Mouse (Mus musculus): ENCODE measurements around the gene Dusp21.

Dusp21 gene

DNA sequence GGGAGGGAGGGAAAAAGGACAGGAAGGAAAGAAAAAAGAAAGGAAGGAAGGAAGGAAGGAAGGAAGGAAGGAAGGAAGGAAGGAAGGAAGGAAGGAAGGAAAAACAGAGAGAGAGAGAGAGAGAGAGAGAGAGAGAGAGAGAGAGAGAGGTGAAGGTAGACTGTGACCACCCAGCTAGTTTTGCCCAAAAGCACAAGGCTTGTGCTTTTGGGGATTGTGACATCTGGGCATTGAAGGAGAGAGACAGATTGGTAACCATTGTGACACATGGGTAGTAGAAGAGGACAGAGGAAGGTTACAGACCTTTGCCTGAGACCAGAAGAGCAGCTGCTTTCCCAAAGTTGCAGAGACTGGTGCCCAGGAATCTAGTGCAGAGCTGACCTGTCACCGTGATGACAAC is at the start of gene Dusp21:
Dusp21 (plus strand) TSS at position 301 of the 400 bp plus-strand sequence.
- DNase-seq (ENCODE audit: low spot score): no peak

- DNase-seq (ENCODE audit: low spot score): no peak
Measured at GRCm38 (mm10) chrX:18160734-18161442, 15.2 kb downstream of the Dusp21 start.

DNA sequence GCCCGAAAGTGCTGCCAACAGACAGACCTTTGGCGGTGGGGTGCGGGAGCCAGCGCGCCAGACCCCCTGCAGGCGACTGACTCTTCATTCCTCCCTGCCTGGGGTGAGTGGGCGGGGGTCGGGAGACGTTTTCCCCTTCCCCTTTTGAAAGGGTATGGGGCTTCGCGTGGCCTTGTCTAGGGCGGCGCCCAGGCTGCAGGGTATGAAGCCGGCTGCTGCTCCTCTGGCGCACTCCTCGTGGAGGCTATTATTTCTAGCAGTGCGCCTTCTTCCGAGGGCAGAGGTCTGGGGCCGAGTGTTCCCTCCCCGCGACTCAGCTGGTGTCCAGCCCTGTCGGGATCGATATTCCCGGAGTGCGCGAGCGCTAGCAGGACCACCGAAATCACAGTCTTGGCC is 16.1 kb downstream of the Dusp21 start:
- DNase-seq (ENCODE audit: low spot score): peak; percentile 8

- DNase-seq (ENCODE audit: low spot score): peak; percentile 93
Measured at GRCm38 (mm10) chrX:18162192-18162857, 16.7 kb downstream of the Dusp21 start, which contains the start of gene Kdm6a. Gene Kdm6a (plus strand): TSS chrX:18162575.

DNA sequence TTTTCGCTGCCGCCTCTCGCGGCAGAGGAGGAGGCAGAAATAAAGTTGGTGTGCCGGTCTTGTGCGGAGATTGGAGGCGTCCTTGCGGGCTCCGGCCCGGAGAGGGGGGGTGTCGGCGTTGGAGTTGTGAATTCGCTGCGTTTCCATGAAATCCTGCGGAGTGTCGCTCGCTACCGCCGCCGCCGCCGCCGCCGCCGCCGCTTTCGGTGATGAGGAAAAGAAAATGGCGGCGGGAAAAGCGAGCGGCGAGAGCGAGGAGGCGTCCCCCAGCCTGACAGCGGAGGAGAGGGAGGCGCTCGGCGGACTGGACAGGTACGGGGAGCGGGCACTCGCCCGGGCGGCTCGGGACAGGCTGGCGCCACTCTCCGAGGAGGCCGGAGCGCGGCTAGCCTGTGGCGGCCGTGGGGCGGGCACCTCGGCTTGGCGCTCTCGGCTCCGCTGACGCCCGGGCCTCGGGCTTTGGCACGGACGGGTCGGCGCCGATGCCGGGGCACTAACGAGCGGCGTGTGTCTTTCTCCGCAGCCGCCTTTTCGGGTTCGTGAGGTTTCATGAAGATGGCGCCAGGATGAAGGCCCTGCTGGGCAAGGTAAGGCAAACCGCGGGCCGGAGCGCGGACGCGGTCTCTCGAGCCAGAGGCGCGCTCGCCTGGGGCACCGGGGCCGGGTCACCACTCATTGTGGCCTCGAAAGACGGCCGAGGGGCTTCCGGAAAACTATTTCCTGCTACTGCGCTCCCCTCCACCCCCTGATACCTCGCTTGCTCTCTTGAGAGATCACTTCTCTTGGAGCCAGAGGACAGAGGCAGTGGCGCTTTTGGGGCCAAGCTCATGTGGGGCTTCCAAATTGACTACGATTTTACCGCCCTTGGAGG is 17.4 kb downstream of the Dusp21 start:
- peak; percentile 8 for DNase-seq (ENCODE audit: low spot score)

- no peak for DNase-seq (ENCODE audit: low spot score)
Measured at GRCm38 (mm10) chrX:18163917-18164624, 18.4 kb downstream of the Dusp21 start.

GRCm38 (mm10) chrX:18165121-18165520 is 19.5 kb downstream of the Dusp21 start:
- DNase-seq (ENCODE audit: low spot score): no peak

DNA sequence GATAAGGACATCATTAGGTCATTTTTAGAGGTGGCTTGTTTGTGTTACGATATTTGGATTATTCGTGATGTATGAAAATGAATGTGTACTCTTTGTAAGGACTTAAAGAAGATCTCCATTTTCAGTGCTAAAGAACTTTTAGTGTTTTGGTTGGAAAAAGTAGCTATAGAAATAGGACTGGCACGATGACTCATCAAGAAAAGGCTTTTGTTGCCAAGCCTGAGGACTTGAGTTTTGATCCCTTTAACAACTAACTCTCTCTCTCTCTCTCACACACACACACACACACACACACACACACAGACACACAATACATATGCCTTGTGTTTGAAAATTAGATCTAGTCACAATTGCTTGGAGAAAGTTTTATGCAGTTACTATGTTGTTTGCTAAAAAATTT is 21.3 kb downstream of the Dusp21 start:
- no peak for DNase-seq (ENCODE audit: low spot score)

DNA sequence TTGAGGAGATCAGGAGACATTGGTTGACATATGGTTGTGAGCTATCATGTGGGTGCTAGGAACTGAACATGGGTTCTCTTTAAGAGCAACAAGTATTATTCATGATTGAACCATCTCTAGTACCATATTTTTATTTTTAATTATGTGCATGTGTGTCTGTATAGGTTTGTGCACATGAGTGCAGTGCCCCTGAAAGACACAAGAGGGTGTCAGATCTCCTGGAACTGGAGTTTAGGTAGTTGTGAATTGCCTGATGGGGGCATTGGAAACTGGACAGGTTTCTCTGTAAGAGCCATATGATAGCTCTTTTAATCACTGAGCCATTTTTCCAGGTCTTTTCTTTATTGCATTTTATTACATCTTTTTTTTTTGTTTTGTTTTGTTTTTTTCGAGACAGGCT is 23.3 kb downstream of the Dusp21 start:
- no peak for DNase-seq (ENCODE audit: low spot score)

DNA sequence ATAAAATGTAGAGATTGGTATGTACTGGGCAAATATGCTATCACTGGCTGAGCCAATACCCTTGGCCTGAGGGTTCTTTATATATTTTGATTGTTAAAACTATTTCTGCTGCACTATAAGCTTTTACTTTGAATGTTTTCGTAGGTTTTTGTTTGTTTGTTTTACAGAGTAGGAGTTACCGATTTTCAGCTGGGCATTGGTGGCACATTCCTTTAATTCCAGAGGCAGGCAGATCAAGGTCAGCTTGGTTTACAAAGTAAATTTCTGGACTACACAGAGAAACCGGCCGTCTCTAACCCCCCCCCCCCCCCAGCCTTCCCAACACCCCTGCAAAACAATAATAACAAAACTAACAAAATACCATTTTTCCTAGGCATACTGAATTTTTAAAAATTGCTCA is 29.2 kb downstream of the Dusp21 start:
- no peak for DNase-seq (ENCODE audit: low spot score)

DNA sequence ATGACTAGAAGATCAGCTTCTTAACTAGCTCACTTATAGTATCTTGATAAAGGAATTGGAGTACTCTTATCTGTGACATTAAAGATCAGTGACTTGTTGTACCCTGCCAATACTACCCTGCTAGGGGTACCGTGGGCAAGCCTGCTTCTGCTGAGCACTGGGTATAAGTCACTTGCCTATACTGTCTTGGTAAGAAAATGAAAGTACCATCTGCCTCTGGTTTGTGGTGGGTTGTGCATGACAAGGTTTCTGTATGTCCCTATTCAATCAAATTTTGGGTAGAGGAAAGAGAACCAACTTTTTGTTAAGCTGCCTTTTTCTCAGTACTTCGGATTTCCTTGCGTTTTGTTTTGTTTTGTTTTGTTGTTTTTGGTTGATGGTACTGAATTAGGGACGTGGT is 32.1 kb downstream of the Dusp21 start:
- DNase-seq (ENCODE audit: low spot score): no peak

DNA sequence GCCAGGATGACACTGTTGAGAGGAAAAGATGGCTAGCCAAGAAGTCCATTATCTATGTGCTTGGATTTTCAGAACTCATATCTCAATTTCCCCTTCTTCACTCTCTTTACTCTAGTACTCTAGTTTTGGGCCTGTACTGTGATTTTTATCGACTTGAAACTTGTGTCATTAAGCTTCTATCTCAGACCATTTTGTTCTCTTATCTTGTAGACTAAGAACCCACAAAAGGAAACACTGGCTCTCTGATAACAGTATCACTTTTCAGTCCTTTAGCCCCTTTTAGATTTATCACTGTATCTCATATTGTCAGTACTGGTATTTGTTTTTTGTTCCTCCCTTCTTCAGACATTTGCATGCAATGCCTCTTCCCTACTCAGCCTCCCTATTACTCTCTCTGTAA is 33.8 kb downstream of the Dusp21 start:
- no peak for DNase-seq (ENCODE audit: low spot score)

GRCm38 (mm10) chrX:18187203-18187602 is 41.5 kb downstream of the Dusp21 start:
- no peak for DNase-seq (ENCODE audit: low spot score)

- no peak for DNase-seq (ENCODE audit: low spot score)
Measured at GRCm38 (mm10) chrX:18188293-18188692, 42.6 kb downstream of the Dusp21 start.
